Mouse (Mus musculus): ENCODE results near the gene Chst4.

Gene Chst4

DNA sequence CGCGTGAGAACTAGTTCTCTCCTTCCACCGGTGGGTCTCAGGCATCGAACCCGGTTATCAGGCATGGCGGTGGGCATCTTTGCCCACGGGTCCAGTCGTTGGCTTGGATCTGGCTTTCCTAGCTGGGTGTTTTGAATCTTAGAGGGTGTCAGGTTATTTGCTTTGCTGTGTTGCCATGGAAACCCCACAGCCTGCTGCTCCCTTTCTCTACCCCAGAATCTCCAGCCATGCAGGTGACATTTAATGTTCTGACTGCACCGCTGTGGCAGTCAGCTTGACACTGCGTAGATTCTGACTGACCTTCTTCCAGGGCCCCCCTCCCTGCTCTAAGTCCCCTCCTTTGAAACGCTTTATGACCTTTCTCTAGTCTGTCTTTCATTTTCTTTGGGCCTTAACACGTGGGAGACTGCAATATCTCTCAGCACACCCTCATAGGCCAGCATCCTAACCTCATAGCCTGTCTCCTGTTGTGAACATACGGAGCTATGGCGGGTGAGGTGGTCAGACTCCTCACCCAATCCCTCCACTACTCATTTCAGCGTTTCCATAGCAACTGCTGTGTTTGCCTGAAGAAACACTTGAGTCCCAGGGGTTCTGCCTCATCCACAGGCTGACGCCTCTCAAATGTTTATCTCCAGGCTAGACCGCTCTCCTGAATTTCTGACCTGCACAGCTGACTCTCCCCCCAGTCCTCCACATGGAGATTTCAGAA is 33.1 kb downstream of the Chst4 start:
- no peak for DNase-seq (ENCODE audit: low spot score in 2 of 2)

DNA sequence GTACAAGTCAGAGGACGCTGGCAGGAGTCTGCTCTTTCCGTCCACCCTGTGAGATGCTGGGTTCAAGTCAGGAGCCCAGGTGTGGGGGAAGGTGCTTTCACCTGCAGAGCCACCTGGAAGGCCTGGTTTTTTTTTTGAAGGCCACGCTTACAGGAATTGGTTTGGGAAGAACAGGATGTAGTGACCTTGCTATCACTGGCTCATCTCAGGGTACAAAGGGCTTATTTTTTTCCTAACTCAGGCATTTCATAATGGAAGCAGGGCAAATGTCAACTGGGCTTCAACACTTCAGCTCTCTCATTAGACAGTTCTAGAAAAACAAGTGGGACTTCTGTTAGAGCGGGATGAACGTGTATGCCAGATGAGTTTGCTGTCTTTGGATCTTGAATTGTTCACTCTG is 35.2 kb downstream of the Chst4 start:
- DNase-seq (ENCODE audit: low spot score in 2 of 2), result no peak

DNA sequence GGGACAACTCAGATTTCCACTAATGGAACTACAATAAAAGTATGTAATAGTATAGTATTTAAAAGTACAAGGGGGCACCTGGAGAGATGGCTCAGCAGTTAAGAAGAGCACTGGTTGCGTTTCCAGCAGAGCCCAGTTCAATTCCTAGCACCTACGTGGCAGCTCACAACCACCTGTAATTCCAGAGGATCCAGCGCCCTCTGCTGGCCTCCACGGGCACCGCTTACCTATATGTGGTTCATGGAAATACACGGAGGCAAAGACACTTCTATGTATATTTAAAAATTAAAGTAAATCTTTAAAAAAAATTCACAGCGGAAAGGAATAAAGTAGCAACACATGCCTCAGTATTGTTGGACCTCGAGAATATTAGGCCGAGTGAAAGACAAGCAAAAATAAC is 36.6 kb downstream of the Chst4 start:
- no peak for DNase-seq (ENCODE audit: low spot score in 2 of 2)

DNA sequence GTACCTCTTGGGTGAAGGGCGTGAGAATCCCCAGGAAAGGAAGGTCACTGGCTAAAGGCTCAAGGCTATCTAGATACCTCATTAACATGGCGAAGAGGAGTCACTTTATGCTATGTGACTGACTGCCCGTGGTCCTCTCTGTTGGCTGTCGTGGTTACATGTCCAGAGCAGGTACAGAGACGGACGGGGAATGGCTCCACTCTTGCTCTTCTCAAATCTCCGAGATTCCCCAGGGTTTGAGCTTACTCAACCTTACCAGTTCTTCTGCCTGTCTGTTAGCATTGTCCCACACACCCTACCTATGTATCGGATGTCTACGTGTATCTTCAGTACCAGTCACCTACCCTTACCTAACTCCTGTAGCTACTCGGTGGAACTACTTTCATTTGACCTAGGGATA is 39.6 kb downstream of the Chst4 start:
- DNase-seq (ENCODE audit: low spot score in 2 of 2), result no peak

DNA sequence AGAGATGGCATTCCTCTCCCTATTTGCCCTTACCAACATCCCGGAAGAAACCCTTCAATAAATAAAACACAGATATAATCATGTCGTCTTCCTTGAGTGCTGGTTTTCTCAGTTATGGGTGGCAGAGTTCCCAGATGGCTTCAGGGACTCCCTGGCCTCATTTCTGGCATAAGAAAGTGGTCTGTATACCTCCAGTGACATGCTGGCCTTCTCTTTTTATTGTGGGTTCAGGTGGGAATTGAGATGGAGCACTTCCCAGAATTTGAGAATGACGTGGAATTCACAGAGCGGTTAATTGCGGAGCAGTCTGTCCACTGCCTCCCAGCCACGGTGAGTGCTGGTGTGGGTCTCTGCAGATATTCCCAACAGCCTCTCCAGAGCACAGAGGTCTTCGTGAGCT is 41.5 kb downstream of the Chst4 start:
- DNase-seq (ENCODE audit: low spot score in 2 of 2), result no peak

DNA sequence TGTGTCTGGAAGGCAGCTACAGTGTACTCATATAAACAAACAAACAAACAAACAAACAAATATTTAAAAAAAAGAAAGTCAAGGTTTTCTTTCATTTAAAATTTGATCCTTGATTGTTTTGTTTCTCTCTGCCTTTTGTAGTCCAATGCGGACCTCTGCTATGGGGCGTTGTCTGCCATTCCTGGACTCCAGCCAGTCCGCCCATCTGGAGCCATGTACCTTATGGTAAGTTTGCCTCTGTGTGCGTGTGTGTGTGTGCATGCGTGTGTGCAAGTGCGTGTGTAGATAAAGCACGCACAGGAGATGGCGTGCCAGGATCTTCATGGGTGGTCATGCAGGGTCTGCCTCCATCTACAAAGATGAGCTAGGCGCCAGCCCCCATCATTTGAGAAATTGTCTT is 42.2 kb downstream of the Chst4 start:
- no peak for DNase-seq (ENCODE audit: low spot score in 2 of 2)

DNA sequence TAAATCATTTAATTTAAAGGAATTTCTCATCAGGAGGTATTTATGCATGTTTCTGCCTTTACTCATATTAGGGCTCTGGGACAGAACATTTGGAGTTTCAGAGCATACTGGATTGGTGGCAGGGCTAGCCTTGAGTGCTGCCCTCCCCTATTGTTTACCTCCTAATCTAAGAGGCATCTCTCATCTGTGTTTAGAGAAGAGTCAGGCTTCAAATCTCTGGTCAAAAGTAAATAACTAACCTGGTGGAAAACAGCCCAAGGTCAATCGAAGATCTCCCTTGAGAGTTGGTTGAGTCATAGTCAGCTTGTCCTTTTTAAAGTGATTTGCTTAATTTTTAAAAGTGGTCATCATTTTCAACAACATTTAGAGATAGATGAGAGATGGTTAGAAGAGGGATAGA is 46.6 kb downstream of the Chst4 start:
- no peak for DNase-seq (ENCODE audit: low spot score in 2 of 2)

DNA sequence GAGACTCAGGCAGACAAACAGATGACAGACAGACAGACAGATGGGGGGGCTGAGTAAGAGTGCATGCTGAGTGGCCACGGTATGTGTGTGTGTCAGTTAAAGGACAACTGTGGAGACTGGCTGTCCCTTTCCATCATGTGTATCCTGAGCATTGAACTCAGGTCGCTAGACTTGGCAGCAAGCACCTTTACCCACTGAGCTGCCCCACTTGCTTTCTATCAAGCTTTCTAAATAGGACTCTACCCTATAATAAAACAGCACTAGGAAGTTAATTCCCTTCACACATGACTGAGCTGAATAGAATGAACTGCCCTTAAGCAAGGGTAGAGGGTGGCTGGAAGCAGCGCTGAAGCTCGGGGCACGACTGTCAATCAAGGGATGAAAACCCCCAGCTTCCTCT is 47.4 kb downstream of the Chst4 start:
- no peak for DNase-seq (ENCODE audit: low spot score in 2 of 2)

DNA sequence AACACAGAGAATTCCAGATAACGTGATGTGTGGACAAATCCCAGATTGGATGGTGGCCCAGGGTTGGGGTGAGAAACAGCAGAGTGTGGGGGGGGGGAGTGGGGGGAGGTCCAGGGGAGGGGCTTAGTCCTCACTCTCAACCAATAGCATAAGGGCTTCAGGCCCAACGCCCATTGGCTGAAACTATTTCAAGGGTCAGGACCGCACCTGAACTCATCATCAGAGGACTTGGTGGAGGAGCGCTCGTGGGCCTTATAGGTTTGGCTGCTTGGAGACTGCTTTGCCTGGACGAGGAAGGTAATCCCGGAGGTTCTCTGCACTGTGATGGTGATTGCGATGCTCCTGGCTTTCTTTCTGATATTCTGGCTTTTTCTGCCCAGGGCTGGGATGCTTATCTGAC is 49.3 kb downstream of the Chst4 start, which contains the start of gene Tat:
Gene Tat, plus strand, starts transcription at position 214 of the 400 bp plus-strand sequence.
- no peak for DNase-seq (ENCODE audit: low spot score in 2 of 2)

DNA sequence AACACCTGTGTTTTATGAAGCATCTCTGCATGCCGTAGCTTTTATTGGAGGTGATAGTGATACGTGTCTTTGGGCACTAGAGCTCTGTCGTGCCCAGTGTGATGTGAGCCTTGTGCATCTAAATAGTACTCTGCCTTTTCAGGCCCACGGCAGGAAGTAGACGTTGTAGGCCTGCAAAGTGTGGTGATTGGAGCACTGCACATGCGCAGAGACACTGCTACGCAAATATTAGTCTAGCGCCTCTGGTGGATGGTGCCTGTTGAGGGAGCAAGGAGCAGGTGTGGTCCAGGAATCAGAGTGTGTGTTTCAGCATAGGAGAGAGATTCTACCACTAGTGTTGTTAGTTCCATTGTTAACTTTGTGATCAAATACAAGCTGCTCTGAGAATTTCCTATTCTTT is 50.4 kb downstream of the Chst4 start:
- DNase-seq (ENCODE audit: low spot score in 2 of 2), result no peak

DNA sequence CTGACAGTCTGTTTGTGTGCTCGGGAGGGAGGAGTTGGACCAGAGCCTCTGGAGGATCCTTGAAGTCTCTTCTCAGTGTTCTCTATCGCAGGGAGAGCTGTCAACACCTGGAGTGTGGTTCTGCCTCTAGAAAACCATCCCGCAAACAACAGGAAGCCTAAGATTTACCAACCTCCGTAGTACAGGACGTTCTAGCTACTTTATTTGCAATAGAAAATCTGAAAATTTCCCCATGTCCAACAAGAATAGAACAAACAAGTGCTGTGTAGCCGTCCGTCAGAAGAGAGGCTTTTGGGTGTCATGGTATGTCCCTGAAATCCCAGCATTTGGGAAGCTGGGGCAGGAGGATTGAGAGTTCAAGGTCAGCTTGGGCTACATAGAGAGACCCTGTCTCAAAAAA is 51.8 kb downstream of the Chst4 start:
- no peak for DNase-seq (ENCODE audit: low spot score in 2 of 2)

DNA sequence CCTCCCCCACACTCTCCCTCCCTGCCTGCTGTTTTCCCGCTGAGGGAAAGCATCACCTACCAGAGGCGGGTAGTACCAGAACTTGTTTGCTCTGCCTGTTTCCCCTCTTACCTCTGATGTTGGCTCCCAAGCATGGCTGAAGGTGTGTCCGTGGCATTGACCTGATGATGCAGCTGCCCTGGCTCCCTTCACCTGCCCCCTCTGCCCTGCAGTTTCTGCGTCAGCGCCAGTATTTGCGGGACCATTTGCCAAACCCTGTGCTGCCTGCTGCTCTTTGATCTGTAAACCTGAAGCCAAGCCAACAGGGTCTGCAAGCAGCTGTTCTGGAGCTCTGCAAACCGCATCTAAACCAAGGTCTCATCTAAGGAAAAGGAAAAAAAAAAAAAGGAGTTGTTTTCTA is 53.2 kb downstream of the Chst4 start:
- no peak for DNase-seq (ENCODE audit: low spot score in 2 of 2)

DNA sequence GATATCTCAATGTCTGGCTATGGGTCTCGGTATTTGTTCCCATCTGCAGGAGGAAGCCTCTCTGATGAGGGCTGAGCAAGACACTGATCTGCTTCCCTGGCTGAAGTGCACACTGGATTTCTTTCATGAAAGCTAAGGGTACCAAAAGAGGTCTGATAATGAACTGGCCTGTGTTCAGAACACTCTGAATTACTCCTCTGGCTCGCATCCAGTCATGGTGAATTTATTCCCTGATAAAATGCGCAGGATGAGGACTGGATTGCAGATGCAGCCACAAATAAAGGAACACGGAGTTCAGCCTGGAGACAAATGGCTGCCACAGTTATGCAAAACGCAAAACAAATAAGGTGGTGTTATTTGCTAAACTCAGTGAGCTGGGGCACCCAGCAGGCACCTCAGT is 55.6 kb downstream of the Chst4 start:
- no peak for DNase-seq (ENCODE audit: low spot score in 2 of 2)

DNA sequence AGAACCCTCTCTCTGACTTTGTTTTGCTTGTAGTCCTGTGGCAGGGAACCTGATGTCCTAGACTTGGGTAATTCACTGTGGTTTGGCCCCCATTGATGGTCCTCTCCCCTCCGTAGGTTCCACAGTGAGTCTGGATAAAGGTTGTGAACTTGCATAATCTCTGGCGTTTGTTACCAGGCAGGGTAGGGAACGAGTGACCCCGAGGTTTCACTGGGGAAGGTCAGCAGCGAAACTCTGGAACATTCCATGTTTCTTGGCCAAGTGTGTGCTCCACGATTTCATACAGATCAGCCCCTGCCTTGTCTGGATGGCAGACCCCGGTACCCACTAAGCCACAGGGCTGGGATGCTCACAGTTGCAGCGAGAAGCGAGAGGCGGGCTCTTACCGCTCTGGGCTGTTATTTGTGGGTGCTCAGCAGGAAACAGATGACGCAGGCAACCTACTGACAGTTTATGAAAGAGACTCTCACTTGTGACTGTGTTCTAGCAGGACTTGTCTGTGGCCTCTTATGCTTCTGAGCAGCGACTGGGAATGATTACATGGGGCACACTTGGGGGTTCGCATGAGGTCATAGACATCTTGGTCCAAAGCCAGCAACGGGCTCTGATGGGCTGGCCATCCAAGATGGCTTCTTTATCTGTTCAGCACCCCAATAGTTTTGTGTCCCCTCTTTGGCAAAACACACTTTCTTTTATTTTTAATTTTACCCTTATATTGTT is 57.0 kb downstream of the Chst4 start:
- no peak for DNase-seq (ENCODE audit: low spot score in 2 of 2)

DNA sequence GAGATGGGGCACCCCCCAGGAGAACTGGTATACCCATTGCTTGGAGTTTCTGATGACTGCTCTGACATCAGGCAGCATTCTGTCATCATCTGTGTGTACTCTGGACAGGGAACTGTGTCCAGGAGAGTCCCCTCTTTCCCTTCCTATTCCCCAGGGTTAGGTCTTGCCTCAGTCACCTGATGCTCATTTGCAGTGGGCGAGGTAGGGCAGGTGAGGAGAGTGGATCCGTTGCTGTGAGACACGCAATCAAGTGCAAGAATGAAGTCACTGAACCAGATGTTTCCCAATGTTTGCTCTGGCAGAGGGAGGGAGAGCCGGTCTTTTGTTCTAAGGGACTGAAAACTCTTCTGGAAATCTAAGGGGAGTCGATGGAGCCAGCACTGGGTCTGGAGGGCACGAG is 60.2 kb downstream of the Chst4 start:
- DNase-seq (ENCODE audit: low spot score in 2 of 2), result no peak

Measured in heart, adult 9 months (tissue).